21 mouse cellular contexts compared by ENCODE assay signal in genomic region chr14:122183974-122184373, GRCm38 (mm10). TPM values are rescaled to one million over a fixed set of nuclear protein-coding genes. Genes with fewer than 3 reads are reported as not detected.
DNase-seq lines count a peak whose midpoint lies in the region; ATAC-seq lines count a peak whose summit lies in the region.
"Had no signal": no experiment of that assay in that cellular context is flagged by ENCODE, and none has a peak within 500 bp of the region (broad histone marks: within the 10 kb centered on the region; RNA-seq: fewer than 3 reads in every experiment).

No protein-coding gene starts in this region.

- WGBS in liver, embryonic 16.5 days (ENCODE audit: insufficient replicate concordance): 26% methylated on average over 11 of the region's 11 CpGs

- H3K9ac ChIP-seq in liver, embryonic 16.5 days (ENCODE audit: low read depth, low read length): no peak overlapping the region
- H3K9ac ChIP-seq: embryonic facial prominence, embryonic 15.5 days; forebrain, embryonic 15.5 days; hindbrain, embryonic 15.5 days had no signal

- H3K36me3 ChIP-seq in erythroblast, embryonic 14.5 days (ENCODE audit: control insufficient read depth): no peaks in the 10 kb centered on the region; the same call in 1 of the 2 replicates
- H3K36me3 ChIP-seq in liver, embryonic 16.5 days (ENCODE audit: control insufficient read depth, insufficient read depth): no peaks in the 10 kb centered on the region
- H3K36me3 ChIP-seq: embryonic facial prominence, embryonic 15.5 days; forebrain, embryonic 15.5 days; hindbrain, embryonic 15.5 days had no signal

- peaks cover 49% of the 10 kb centered on the region for H3K4me1 ChIP-seq in erythroblast, embryonic 14.5 days (ENCODE audit: control insufficient read depth)
- H3K4me1 ChIP-seq in liver, embryonic 16.5 days (ENCODE audit: control insufficient read depth, low read depth, low read length): peaks cover 32% of the 10 kb centered on the region

- peak overlapping the region; percentile 43 for H3K4me2 ChIP-seq in liver, embryonic 16.5 days (ENCODE audit: low read depth, low read length)
- H3K4me2 ChIP-seq: embryonic facial prominence, embryonic 15.5 days; forebrain, embryonic 15.5 days; hindbrain, embryonic 15.5 days had no signal

- peak overlapping the region; percentile 67; the same call in 1 of the 2 replicates for H3K27ac ChIP-seq in liver, embryonic 16.5 days (ENCODE audit: low read length)
- H3K27ac ChIP-seq: embryonic facial prominence, embryonic 15.5 days; forebrain, embryonic 15.5 days; gastrocnemius, adult 2 months; hindbrain, embryonic 15.5 days had no signal

- peak overlapping the region; percentile 50 for H3K4me3 ChIP-seq in erythroblast, embryonic 14.5 days (replicated peaks)
- no peak overlapping the region for H3K4me3 ChIP-seq in liver, embryonic 16.5 days (ENCODE audit: low read depth, low read length)
- H3K4me3 ChIP-seq: embryonic facial prominence, embryonic 15.5 days; forebrain, embryonic 15.5 days; gastrocnemius, adult 2 months; hindbrain, embryonic 15.5 days had no signal

- no peaks in the 10 kb centered on the region for H3K27me3 ChIP-seq in erythroblast, embryonic 14.5 days (ENCODE audit: control insufficient read depth)
- no peaks in the 10 kb centered on the region for H3K27me3 ChIP-seq in liver, embryonic 16.5 days (ENCODE audit: control insufficient read depth, insufficient read depth, low read depth, low read length)
- H3K27me3 ChIP-seq: embryonic facial prominence, embryonic 15.5 days; hindbrain, embryonic 15.5 days had no signal

- DNase-seq in adrenal gland, adult 2 months: peak; percentile 37
- no peak for DNase-seq in adrenal gland, postnatal 10 days
- peak; percentile 80 for DNase-seq in MEL-GATA-1-ER (ENCODE audit: extremely low read depth, low read depth)
- no peak for DNase-seq in frontal cortex, postnatal 36 days (ENCODE audit: low spot score in 2 of 2)
- DNase-seq in thymus, postnatal 10 days (ENCODE audit: low spot score in 2 of 2): no peak
- DNase-seq: adrenal gland, postnatal 25 days; cerebellum, adult 11-12 months; gastrocnemius, adult 2 months; heart, adult 11 months; kidney, adult 8-10 months; kidney, postnatal 36 days; lung, adult 2 months; lung, postnatal 4 days; right cerebral cortex, postnatal 25 days had no signal

- no peaks in the 10 kb centered on the region for H3K9me3 ChIP-seq in erythroblast, embryonic 14.5 days (ENCODE audit: control insufficient read depth, low read length)
- no peaks in the 10 kb centered on the region for H3K9me3 ChIP-seq in liver, embryonic 16.5 days (replicated peaks; ENCODE audit: control insufficient read depth, low read length)
- H3K9me3 ChIP-seq: embryonic facial prominence, embryonic 15.5 days; forebrain, embryonic 15.5 days; hindbrain, embryonic 15.5 days had no signal

- ATAC-seq in liver, embryonic 16.5 days (ENCODE audit: low read depth): peak; percentile 16; the same call in 1 of the 2 replicates
- no peak for ATAC-seq in activated CD4-positive, CD25-positive, alpha-beta regulatory T cell, adult 4 months
- ATAC-seq: forebrain, embryonic 15.5 days; midbrain, embryonic 16.5 days had no signal

RNA-seq across cellular contexts. Expression of gene Clybl, which starts 2.5 kb away (rescaled TPM):
- 100 to 1,000 TPM in 1 of 2 experiments, 10 to 100 TPM in 1; 96.5 to 104 TPM for total RNA-seq in adrenal gland, adult 2 months (2021)
- 4.4 and 5.3 TPM in 2 replicates for polyA plus RNA-seq in adrenal gland, adult 2 months (2012; rRNA removed)
- total RNA-seq in adrenal gland, postnatal 10 days (2021): 100 to 1,000 TPM; 121 to 123 TPM
- 1.0 and 1.3 TPM in 2 replicates for polyA plus RNA-seq in erythroblast, embryonic 14.5 days (2012)
- polyA plus RNA-seq in liver, embryonic 16.5 days (2015; fragmentation: Nextera tagmentation; extraction: Ambion mirVana): 22.1 and 23.1 TPM in 2 replicates
- 10 to 100 TPM; 10.6 to 11.0 TPM for polyA plus RNA-seq in activated CD4-positive, CD25-positive, alpha-beta regulatory T cell, adult 4 months (2017; shearing (Covaris generic))

Comparison
In these comparisons a context has a peak if more than half of its experiments do, and no peak if none do; other contexts are left out.
1. DNase-seq: peak in adrenal gland, adult 2 months (single experiment) and MEL-GATA-1-ER (single experiment); none in adrenal gland, postnatal 10 days (single experiment), frontal cortex, postnatal 36 days (0 of 2) and thymus, postnatal 10 days (0 of 2).